Mouse (Mus musculus) kidney, postnatal 0 days (tissue): ENCODE results near the gene Rslcan18. TPM values are rescaled to one million over a fixed set of nuclear protein-coding genes. Genes with fewer than 3 reads are reported as not detected.

ENCODE experiments used
- ATAC-seq: fragments of 200-750 bp; cut with Nextera tagmentation; replicated peaks from 2 replicates; pipeline ENCODE4 v1.8.0; 2017; ENCODE audit warnings: low read depth, moderate number of reproducible peaks, moderate TSS enrichment, moderate library complexity; ENCODE audit not compliant: low FRiP score
- DNase-seq: peaks from one replicate; pipeline ENCODE4 v3.0.0-alpha.2; 2016; ENCODE audit warnings: low spot score
- H3K27ac ChIP-seq: fragments of 300-500 bp; sonication (generic); 2 replicates; pipeline ENCODE4 v1.5.1; 2014; ENCODE audit warnings: mild to moderate bottlenecking
- H3K27me3 ChIP-seq: fragments of 300-500 bp; sonication (generic); 2 replicates; pipeline ENCODE4 v1.6.1; 2014; ENCODE audit warnings: low read length, mixed read lengths; ENCODE audit not compliant: insufficient read depth
- H3K36me3 ChIP-seq: fragments of 300-500 bp; sonication (generic); 2 replicates; pipeline ENCODE4 v1.6.1; 2014; ENCODE audit warnings: low read length, mixed read lengths; ENCODE audit not compliant: insufficient read depth
- H3K4me1 ChIP-seq: fragments of 300-500 bp; sonication (generic); replicated peaks from 2 replicates; pipeline ENCODE4 v1.6.1; 2014; ENCODE audit warnings: antibody characterized with exemption, low read length, mixed read lengths; ENCODE audit not compliant: insufficient read depth
- H3K4me2 ChIP-seq: fragments of 300-500 bp; sonication (generic); 2 replicates; pipeline ENCODE4 v1.6.1; 2014; ENCODE audit warnings: mild to moderate bottlenecking, low read length, moderate library complexity, mixed read lengths
- H3K4me3 ChIP-seq: fragments of 300-500 bp; sonication (generic); replicated peaks from 2 replicates; pipeline ENCODE4 v1.5.1; 2014; ENCODE audit warnings: low read depth, low read length
- H3K9ac ChIP-seq: fragments of 300-500 bp; sonication (generic); 2 replicates; pipeline ENCODE4 v1.6.1; 2014; ENCODE audit warnings: low read depth, low read length
- H3K9me3 ChIP-seq: fragments of 300-500 bp; sonication (generic); replicated peaks from 2 replicates; pipeline ENCODE4 v1.6.1; 2016; ENCODE audit warnings: low read length, inconsistent platforms, mixed read lengths
- CTCF ChIP-seq: IDR thresholded peaks from 2 replicates; pipeline ENCODE4 v1.5.1; 2016; ENCODE audit warnings: antibody characterized with exemption, low read depth, mild to moderate bottlenecking, moderate library complexity
- WGBS: fragments of 180-500 bp; shearing (Covaris S2); extraction: QIAGEN DNeasy Blood & Tissue Kit; methylation state at CpG from one replicate; pipeline ENCODE4 v1.1.7; 2014; 5-methylcytosine and 5-hydroxymethylcytosine counted together
- polyA plus RNA-seq: library from polyadenylated mRNA; unstranded; fragments of >200 nt; fragmentation: Nextera tagmentation; extraction: Ambion mirVana; gene quantifications from 2 replicates; pipeline ENCODE4 v1.2.1, GENCODE M21; 2015

The Rslcan18 gene
- polyA plus RNA-seq, 1 experiment from 2014 or later: 0.05 TPM

- no peaks in the 10 kb centered on the region for H3K36me3 ChIP-seq
- H3K27ac ChIP-seq: peak overlapping the region; percentile 66; the same call in 1 of the 2 replicates
- H3K4me2 ChIP-seq: peak overlapping the region; percentile 85
- ATAC-seq (peak; percentile 19), DNase-seq (peak; percentile 19)
- no peak for TF ChIP-seq CTCF
- H3K9ac ChIP-seq: peak overlapping the region; percentile 65
- no peaks in the 10 kb centered on the region for H3K9me3 ChIP-seq
- 0 out of 2 replicates have a peak, but pooled peaks cover 5% of the 10 kb centered on the region for H3K4me1 ChIP-seq
- H3K27me3 ChIP-seq: no peaks in the 10 kb centered on the region
- H3K4me3 ChIP-seq: peak overlapping the region; percentile 72
- 1% methylated on average over 12 of the region's 12 CpGs for WGBS
These were observed 55.8 kb downstream of the Rslcan18 start for GRCm38 (mm10) chr13:67060161-67060785.

Other genes with a start within 250 kb of the Rslcan18 start
- gene Gm10767, start 211.3 kb downstream of the Rslcan18 start, polyA plus RNA-seq: 2.0 and 2.1 TPM in 2 replicates
- gene Zfp712, start 55.1 kb downstream of the Rslcan18 start, polyA plus RNA-seq: 2.7 and 2.9 TPM in 2 replicates
- gene Zfp708, start 18.3 kb downstream of the Rslcan18 start, polyA plus RNA-seq: 6.0 and 6.4 TPM in 2 replicates
- 2.5 and 3.1 TPM in 2 replicates for gene Gm28557, start 7.7 kb downstream of the Rslcan18 start, polyA plus RNA-seq
- gene Zfp759, start 5.4 kb upstream of the Rslcan18 start, polyA plus RNA-seq: 1.9 and 2.2 TPM in 2 replicates
- 7.1 and 7.3 TPM in 2 replicates for gene Rsl1, start 56.9 kb upstream of the Rslcan18 start, polyA plus RNA-seq
- gene Zfp455, start 78.2 kb upstream of the Rslcan18 start, polyA plus RNA-seq: 1.9 and 2.6 TPM in 2 replicates
- 1.8 and 1.9 TPM in 2 replicates for gene Zfp458, start 162.2 kb upstream of the Rslcan18 start, polyA plus RNA-seq
- gene Zfp457, start 190.2 kb upstream of the Rslcan18 start, polyA plus RNA-seq: 1.1 and 1.2 TPM in 2 replicates
- 2.2 and 2.4 TPM in 2 replicates for gene Zfp595, start 216.3 kb upstream of the Rslcan18 start, polyA plus RNA-seq
- 0.36 and 0.37 TPM in 2 replicates for gene Gm28044, start 244.3 kb upstream of the Rslcan18 start, polyA plus RNA-seq
- 1.1 and 1.3 TPM in 2 replicates for gene Zfp953, start 244.3 kb upstream of the Rslcan18 start, polyA plus RNA-seq